In genomic region chr5:151407493-151407892, GRCm38 (mm10) we compare ENCODE assay signal across 19 mouse cellular contexts. TPM values are rescaled to one million over a fixed set of nuclear protein-coding genes. Genes with fewer than 3 reads are reported as not detected.
"Had no signal": no experiment of that assay in that cellular context is flagged by ENCODE, and none has a peak within 500 bp of the region (broad histone marks: within the 10 kb centered on the region; RNA-seq: fewer than 3 reads in every experiment).

No protein-coding gene starts in this region.

- ATAC-seq: hindbrain, postnatal 0 days had no signal

- H3K27ac ChIP-seq: hindbrain, postnatal 0 days; left cerebral cortex, adult 2 months; limb, embryonic 10.5 days; liver, embryonic 13.5 days had no signal

- H3K4me2 ChIP-seq: liver, embryonic 13.5 days had no signal

- H3K4me3 ChIP-seq: left cerebral cortex, adult 2 months; limb, embryonic 10.5 days; liver, embryonic 13.5 days had no signal

- H3K9ac ChIP-seq: liver, embryonic 13.5 days; liver, postnatal 0 days had no signal

- DNase-seq: kidney, adult 11 months; kidney, postnatal 10 days; liver, embryonic 13.5 days; liver, postnatal 0 days; midbrain, embryonic 14.5 days; right cerebral cortex, adult 18-20 months; right cerebral cortex, postnatal 25 days; thymus, adult 2 months; thymus, postnatal 25 days had no signal

- H3K9me3 ChIP-seq: limb, embryonic 10.5 days; liver, embryonic 13.5 days had no signal

- H3K27me3 ChIP-seq: liver, embryonic 13.5 days had no signal

- H3K36me3 ChIP-seq: limb, embryonic 10.5 days; liver, embryonic 13.5 days had no signal

RNA-seq across cellular contexts. Expression of gene Gm42906, which starts 20.5 kb away (rescaled TPM):
- polyA plus RNA-seq: hindbrain, postnatal 0 days; intestine, embryonic 14.5 days; large intestine, adult 2 months; limb, embryonic 10.5 days; limb, embryonic 14.5 days; liver, embryonic 13.5 days; liver, postnatal 0 days; lung, embryonic 16.5 days; midbrain, embryonic 14.5 days; neural tube, embryonic 14.5 days; small intestine, adult 2 months; testis, adult 2 months; thymus, adult 2 months had no signal
